Mouse (Mus musculus) heart, postnatal 25 days (tissue): ENCODE measurements around the gene Pde4b. TPM values are rescaled to one million over a fixed set of nuclear protein-coding genes. Genes with fewer than 3 reads are reported as not detected.

Experiments
- DNase-seq: peaks from one replicate; pipeline ENCODE4 v3.0.0; 2022; ENCODE audit warnings: low spot score
- intact Hi-C: fragments of 180-260 bp; cut with DNase I; formaldehyde crosslinking; loops from one replicate; pipeline ENCODE4 v1.15.1; 2025
- total RNA-seq, 2 experiments: library from RNA; stranded (reverse); gene quantifications; 2 replicates each; pipeline ENCODE4 v1.2.3; 2021

Pde4b gene
- total RNA-seq, 2 experiments from 2014 or later = 24.3 to 34.2 TPM

GRCm38 (mm10) chr4:102518341-102518740 lies 431.0 kb downstream of the Pde4b start:
- no peak for DNase-seq
- intact Hi-C loops = loop anchor here (10.0 kb wide), 1 partner anchor 596 kb away; the partner anchor contains the start of genes Mier1 and Wdr78

DNA sequence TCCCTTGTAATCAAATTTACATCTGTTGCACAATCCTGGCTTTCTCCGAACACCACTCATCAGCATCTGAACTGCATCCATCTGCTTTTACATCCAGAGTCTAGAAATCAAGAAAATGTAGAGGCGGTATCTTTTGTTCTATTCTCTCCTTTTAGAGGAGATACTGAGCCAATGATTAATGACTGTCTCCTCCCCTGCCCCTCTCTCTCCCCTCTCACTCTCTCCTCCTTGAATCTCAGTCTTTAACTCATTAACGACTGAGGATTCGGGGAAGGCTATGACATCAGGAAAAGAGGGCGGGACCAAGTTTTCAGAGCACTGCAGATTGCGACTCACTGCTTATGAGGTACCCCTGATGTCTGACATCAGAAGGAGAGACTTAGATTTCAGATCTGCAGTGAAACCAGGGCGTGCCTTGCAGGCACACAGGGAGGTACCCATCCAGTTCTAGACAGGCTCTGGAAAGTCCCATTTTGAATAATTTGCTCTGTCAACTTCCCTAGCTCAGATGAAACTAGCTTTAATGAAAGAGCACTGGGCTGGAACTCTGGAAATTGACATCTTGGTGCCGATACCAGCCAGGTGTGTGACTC lies 433.4 kb downstream of the Pde4b start:
- DNase-seq = no peak

DNA sequence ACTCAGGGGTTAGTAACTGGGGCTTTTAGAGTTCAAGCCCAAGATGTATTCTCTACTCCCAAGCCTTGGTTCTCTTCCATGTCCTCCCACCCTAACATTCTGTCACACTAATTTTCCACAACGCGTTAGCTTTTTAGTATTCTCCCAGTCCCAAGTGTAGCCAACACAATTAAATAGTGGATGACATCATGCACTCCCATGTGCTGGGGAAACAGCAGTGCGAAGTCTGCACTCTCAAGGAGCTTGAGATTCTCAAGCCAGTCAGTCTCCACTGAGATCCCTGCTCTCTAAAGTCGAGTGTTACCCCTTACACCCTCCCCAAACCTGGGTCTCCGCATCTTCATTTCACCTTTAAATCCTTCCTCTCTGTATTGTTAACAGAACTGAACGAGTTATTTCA lies 434.1 kb downstream of the Pde4b start:
- intact Hi-C loops = no loop called here
- DNase-seq = no peak

More for the DNA sequence above, 433.4 kb downstream of the Pde4b start:
- intact Hi-C loops = no loop called here

GRCm38 (mm10) chr4:102527361-102527760 lies 440.0 kb downstream of the Pde4b start:
- DNase-seq = no peak
- intact Hi-C loops = no loop called here

DNA sequence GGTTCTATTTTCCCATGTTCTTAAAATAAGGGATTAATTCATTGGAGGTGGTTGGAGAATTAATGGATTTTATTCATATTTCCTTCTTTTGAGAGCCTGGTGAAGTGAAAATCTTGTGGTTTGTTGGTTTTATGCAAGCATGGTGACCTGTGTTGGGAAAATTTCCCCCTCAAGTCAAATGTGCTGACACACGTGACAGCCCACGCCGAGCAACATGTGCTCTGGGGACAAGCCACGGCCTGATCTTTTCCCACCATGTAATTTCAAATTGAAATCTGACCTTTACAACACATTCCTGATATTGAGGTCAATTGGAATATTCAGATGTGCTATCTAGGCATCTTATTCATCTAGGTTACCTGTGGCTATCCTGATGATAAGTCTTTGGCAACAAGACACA lies 443.5 kb downstream of the Pde4b start:
- no peak for DNase-seq
- intact Hi-C loops = loop anchor here (2.0 kb wide), 1 partner anchor 16 kb away; no protein-coding TSS in a partner anchor

DNA sequence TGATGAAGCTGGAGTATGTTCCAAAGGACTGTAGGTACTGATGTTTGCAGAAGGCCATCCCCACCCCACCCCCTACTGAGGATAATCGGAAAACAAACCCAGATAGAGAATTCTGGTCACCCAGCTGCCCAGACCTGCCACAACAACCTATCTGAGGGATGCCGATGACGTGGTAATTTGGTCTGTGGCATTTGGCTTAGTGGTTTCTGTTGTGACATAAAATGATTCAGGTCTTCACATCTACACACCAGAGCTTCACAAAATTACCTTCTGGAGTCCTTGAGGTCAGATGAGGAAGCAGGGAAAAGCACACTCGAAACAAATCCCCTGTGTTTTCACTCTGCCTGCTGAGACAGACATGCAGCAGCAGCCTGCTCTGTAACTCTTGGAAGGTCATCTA lies 444.4 kb downstream of the Pde4b start:
- DNase-seq = no peak
- intact Hi-C loops = loop anchor here (2.0 kb wide), 1 partner anchor 17 kb away; no protein-coding TSS in a partner anchor

DNA sequence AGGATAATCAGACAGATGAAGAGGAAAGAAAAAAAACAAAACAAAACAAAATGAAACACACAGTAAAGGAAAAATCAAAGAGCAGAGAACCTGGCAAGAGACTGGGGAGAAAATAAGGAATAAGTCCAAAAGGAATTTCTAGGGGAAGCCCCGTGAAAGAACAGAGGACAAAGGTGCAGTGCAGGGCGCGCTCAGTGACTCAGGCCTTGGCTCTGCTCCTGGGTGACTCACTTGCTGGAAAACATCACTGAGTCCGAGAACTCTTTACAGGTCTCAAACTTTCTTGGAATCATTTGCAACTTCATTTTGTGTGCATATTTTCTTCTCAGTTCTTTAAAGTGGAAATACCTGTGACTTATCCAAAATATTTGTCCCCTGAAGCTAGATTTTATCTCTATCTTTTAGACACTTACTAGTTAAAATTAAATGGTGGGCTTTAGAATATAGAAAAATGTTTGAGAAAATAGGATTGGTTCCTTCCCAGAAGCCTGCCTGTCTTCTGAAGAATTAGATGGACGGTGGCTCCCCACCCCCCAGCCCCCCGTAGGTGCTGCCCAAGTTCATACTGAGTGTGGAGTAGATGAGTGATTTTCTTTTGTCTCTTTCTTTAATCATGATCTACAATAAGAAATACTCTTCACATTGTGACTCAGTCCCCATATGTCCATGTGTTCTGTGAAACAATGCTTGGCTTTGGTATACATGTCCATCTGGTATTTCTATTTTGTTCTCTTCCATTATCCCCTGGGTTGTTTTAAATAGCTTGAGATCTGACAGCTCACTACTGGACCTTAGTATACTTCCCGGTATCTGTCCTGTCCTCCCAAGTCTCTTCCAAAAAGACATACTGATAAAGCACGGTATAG lies 446.1 kb downstream of the Pde4b start:
- DNase-seq = peak; percentile 64
- intact Hi-C loops = loop anchor here (2.0 kb wide), 1 partner anchor 35 kb away; no protein-coding TSS in a partner anchor

GRCm38 (mm10) chr4:102534049-102534730 lies 446.8 kb downstream of the Pde4b start:
- DNase-seq = no peak

GRCm38 (mm10) chr4:102535886-102536285 lies 448.5 kb downstream of the Pde4b start:
- no peak for DNase-seq
- intact Hi-C loops = loop anchor here (2.0 kb wide), 1 partner anchor 33 kb away; no protein-coding TSS in a partner anchor

More at GRCm38 (mm10) chr4:102534049-102534730, 446.8 kb downstream of the Pde4b start:
- intact Hi-C loops = loop anchor here (2.0 kb wide), 1 partner anchor 35 kb away; no protein-coding TSS in a partner anchor

GRCm38 (mm10) chr4:102538266-102538665 lies 450.9 kb downstream of the Pde4b start:
- DNase-seq = no peak

DNA sequence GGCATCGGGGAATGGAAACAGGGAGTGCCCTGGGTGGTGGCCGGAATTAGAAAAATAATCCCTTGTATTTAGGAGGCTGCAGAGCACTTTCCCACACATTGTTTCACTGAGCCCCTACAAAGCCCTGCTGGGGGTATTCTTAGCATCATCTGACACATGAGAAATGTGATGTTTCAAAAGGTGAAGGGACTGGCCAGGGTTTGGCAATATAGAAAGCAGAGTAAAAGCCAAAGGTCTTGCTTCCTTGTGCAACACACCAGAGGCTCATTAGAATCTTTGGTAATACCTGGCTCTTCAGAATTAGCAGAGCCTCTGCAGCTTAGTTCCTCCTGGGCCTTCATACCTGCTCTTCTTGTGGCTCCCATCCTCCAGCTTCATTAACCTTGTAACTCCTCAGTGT lies 451.4 kb downstream of the Pde4b start:
- no peak for DNase-seq
- intact Hi-C loops = no loop called here

More at GRCm38 (mm10) chr4:102538266-102538665, 450.9 kb downstream of the Pde4b start:
- intact Hi-C loops = no loop called here

GRCm38 (mm10) chr4:102539598-102540180 lies 452.3 kb downstream of the Pde4b start:
- no peak for DNase-seq
- intact Hi-C loops = no loop called here

GRCm38 (mm10) chr4:102542976-102543375 lies 455.6 kb downstream of the Pde4b start:
- no peak for DNase-seq
- intact Hi-C loops = no loop called here

- no peak for DNase-seq
- intact Hi-C loops = no loop called here
These were observed 457.9 kb downstream of the Pde4b start for GRCm38 (mm10) chr4:102545226-102545625.

DNA sequence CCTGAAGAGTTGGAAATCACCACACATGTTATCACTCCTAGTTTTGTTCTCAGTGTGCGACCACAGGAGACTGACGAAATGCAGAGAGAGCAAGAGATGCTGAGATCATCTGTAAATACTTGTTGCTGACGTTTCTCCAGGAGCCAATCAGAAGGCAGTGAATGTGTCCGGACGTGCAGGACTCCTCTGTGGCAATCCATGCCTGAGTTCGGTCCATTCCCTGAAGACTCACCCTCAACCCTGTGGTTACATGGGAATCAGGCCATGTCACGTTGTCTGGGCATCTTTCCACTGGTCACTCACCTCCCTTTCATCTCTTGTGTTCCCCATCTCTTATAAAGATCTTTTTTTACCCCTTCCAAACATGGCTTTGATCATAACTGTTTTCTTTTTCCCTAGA lies 468.2 kb downstream of the Pde4b start:
- intact Hi-C loops = no loop called here
- DNase-seq = no peak

GRCm38 (mm10) chr4:102557006-102557405 lies 469.7 kb downstream of the Pde4b start:
- no peak for DNase-seq
- intact Hi-C loops = no loop called here

GRCm38 (mm10) chr4:102557508-102558220 lies 470.3 kb downstream of the Pde4b start:
- intact Hi-C loops = no loop called here
- peak; percentile 39 for DNase-seq

- intact Hi-C loops = no loop called here
- no peak for DNase-seq
These were observed 471.0 kb downstream of the Pde4b start for GRCm38 (mm10) chr4:102558328-102558727.

DNA sequence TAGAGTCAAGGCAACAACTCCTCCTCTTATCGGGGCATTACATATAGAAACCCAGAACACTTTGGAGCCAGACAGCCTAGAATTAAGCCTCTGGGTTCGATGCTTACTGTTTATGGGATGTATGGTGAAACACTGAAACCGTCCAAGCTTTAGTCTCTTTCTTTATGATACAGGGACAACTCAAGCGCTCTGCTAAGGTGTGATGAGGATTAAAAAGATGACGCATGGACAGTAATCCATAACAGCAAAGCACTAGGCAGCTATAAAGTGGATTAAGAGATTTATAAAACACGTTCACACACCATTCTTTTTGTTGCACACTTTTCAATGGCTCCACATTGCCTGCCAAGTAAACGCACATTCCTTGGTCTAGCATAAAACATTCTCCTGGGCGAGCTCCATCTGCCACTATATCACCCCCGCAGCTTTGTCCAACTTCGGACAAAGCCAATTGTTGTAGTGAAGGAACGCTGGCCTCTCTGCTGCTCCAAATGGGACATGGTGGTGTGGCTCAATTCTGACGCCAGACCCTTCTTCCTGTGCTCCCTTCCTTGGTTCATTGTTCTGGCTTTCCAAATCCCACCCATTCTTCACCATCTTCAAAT lies 473.4 kb downstream of the Pde4b start:
- intact Hi-C loops = no loop called here
- no peak for DNase-seq
